Mouse (Mus musculus) testis, postnatal 14 days (tissue): Measurements from ENCODE around the gene Rasal1.

Source experiments
- DNase-seq: peaks from one replicate; pipeline ENCODE4 v3.0.0; 2021; ENCODE audit warnings: low spot score

Rasal1 gene

DNA sequence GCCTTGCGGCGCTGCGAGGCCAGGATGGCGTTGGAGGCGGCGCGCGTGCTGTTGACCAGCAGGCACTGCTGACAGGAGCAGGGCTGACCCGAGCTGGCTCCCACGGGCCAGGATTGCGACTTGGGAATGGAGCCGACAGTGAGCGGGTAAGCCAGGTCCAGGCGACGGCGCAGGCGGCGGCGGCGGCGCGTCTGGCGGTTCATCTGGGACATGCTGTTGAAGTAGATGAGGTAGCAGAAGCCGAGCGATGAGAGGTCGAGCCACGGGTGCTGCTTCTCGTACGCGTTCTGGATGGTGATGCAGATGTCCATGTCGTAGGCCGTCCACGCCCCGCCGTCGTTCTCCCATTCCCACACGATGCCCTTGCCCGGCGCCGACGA, 46.1 kb downstream of the Rasal1 start:
- DNase-seq = no peak

DNA sequence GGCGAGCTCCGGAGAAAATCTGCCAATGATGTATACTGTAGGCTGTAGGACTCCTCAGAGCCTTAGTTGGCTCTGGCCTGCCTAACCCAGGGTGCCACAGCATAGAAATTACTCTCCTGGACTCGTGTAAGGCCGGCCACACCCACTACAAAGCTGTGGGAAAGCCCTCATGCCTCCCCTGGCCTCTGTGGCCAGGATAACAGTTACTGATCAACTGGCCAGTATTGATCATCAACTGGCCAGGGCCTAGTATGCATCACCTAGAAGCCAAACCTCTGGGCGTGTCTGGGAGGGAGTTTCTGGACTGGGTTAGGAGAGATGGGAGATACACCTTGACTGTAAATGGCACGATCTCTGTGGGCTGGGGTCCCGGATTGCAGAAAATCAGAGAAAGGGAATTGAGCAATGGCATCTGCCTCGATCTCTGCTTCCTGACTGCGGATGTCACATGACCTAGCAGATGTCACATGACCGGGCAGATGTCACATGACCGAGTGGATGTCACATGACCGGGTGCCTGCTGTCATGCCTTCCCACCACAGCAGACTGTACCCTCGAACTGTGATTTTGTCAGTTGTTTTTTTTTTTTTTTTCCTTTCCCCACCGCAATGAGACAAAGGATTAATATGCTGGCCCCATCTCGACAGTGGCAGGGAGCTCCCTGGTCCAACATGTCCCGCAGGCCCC, 47.6 kb downstream of the Rasal1 start:
- DNase-seq = no peak

DNA sequence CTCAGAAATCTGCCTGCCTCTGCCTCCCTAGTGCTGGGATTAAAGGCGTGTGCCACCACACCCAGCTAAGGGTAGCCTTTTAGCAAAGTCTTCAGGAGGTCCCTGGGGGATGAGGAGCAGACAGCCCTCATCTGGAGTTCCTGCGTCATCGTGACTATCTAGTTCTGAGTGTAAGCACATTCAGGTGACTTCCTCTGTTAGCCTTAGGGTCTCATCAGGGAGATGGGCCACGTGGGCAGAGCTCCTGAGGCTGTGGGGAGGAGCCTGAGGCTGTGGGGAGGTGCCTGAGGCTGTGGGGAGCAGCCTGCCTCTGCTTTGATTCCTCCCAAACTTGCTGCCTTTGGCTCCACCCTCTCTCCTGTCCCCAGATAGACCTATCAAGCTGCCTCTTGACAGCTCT, 48.3 kb downstream of the Rasal1 start:
- DNase-seq = no peak

DNA sequence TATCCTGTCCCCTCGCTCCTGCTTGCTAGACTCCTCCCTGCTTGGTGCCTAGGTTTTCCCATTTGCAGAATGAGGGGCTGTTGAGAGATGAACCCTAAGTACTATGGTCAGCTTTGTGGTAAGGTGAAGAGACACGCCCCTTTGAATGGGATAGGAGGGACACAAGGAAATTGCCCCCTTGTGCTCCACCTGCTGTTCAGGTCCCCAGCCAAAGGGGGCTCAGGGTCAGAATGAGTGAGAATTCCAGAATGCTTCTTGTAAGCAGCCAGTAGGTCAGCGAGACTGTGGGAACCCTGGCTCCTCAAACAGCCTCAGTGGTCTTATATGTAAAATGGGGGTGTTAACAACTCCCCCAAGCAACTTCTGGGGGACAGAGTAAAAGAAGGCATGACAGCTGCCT, 49.6 kb downstream of the Rasal1 start:
- no peak for DNase-seq

DNA sequence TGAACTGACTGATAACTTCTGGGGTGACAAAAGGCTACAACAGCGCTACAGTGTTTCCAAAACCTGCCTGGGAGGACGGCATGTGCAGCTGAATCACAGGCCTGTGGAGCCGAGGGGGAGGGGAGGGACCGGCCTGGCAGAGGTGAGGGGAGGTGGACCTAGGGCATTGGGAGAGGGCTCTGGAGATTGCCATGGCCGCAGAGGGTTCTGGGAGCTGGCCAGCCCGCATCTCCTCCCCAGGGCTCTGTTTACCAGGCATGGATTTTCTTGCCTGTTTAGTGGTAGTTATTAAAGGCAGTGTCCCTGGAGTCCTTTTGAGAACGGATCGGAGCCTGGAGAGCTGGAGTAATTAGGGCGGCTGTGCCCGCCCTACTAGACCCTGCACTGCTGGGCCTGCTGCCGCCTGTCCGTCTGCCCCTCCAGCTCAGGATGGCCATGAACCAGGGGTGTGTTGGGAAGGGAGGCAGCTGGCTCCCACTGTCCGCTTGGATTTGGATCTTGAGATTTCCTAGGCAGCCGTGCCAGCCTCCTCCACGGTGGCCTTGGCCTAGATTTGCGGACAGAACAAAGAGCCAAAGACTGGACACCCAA, 50.3 kb downstream of the Rasal1 start:
- DNase-seq = peak; percentile 89

DNA sequence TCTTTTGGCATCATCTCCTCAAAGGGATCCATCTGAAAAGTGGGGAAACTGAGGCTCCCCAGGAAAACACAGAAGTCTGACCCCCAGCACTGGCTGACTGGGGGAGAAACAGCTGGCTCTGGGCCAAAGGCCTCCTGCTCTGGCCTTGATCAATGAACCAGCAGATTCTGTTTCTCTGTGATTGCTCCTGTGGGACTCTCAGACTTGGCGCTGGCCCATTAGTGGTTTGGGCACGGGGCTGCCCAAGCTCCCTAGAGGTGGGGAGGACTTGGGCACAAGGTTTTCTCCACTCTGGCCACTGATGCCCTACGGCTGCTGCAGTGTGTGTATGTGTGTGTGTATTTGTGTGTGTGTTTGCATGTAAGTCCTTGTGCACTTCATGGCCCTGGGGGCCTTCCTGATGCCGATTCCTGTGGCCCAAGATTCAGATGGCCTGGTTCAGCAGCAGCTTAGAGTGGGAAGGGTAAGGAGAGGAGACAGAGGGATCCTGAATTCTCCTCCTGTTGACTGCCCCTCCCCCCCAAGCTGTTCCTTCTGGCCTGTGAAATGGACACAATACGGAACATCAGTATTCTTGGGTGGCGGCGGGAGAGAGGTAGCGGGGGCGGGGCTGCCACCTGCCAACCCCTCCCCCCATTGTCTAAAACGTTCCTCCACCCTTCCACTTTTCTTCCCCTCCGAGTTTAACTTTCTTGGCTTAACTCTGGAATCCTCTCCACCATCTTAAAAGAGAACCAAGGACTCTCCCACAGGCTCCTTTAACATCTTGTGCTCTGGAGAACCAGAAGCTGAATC, 52.6 kb downstream of the Rasal1 start:
- DNase-seq = no peak

DNA sequence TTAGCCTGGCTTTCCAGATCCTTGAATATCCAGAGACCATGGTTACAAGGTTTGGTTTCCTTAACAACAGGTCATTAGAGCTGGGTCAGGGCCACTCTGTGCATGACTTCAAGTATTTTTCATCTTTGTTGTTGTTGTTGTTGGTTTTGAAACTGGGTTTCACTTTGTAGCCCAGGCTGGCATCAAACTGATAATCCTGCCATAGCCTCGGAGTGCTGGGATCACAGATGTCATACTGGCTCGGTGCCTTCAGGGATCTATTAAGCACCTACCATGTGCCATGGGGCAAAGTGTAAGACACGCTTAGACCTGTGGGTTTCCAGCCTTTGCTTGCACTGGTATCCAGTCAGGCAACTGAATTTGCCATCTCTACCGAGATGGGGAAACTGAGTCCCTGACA, 53.8 kb downstream of the Rasal1 start:
- DNase-seq = no peak

DNA sequence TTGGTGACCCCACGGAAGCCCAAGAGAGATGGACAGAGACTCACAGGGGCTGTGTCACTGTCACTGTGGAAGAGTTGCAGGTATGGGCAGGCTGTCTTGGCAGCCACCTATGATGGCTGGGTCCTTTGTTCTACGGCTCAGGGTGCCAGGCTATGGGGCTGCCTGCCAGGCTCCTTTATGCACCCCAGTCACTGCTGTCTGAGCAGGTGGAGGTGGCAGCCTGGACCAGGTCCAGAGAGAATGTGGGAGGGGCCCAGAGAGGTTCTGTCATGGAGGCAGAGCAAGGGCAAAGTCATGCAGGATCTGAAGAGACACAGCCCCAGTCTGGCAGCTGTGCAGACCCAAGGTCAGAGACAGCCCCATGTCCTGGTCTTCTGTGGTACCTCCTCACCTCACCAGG, 54.4 kb downstream of the Rasal1 start:
- DNase-seq = peak; percentile 44

DNA sequence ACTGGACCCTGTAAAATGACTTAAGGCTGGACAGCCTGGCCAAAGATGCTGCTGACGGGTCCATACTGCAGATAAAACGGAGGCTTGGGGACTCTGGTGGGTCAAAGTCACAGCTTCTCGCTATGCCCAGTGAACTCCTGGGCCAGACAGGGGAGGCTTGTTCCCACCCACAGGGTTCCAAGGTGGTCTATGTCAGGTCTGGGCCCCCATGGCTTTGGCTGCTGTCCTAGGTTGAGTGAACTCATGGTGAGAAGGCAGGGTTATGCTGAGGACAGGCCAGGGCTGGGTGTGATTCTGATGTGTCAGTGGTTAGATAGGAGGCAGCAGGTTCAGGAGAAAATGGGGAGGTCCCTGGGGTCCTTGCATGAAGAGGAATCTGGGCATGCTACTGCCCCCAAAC, 55.0 kb downstream of the Rasal1 start:
- no peak for DNase-seq

DNA sequence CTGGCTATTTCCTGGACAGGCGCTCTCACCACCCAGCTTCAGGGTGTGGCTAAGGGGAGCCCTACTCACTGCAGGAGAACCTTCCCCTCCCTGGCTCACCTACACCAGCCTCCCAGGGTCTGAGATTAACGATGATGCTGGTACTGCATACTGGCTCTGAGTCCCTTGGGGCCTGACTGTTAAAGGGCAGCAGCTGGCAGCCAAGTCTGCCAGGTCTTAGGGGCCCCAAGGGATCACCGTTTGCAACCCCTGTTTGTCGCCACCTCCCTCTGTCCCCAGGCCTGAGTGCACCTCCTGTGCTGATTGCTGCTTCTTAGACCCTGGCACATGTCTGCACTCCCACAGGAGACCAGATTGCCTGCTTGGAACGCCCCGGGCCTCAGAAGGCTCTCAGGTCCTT, 55.8 kb downstream of the Rasal1 start:
- no peak for DNase-seq

DNA sequence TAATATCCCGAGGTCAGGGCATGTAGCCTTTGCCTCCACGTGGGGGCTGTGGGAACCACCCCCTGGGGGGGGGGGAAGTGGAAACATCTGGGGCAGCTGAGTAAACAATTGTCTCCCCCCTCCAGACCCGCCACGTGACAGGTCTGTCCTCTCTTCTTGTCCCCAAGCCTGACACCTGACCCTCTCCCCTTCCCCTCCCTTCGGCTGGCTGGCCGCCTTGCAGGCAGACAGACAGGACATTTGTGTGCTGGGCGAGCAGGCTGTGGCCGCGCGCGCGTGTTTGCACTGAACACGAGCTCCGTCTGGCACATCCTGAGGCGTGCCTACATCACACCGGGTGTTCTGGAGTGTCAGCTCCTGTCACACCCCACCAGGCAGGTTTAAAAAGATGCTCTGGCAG, 57.9 kb downstream of the Rasal1 start:
- peak; percentile 42 for DNase-seq

DNA sequence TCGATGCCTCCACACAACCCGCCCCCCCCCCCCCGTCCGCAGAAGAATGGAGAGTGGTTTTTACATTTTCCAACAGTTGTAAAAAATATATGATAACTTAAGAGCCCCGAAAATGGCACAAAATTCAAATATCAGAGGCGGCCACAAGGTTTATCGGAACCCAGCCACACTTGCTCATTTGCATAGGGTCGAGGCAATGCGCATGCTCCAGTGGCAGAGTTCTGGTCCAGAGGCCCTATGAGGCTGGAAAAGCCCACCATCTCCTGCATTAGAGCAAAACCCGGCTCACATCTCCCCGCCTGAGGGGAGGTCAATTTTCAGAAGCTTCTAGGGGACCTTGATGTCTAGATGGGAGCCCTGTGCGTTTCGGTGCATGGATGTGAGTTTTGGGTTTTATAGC, 58.4 kb downstream of the Rasal1 start:
- DNase-seq = no peak

DNA sequence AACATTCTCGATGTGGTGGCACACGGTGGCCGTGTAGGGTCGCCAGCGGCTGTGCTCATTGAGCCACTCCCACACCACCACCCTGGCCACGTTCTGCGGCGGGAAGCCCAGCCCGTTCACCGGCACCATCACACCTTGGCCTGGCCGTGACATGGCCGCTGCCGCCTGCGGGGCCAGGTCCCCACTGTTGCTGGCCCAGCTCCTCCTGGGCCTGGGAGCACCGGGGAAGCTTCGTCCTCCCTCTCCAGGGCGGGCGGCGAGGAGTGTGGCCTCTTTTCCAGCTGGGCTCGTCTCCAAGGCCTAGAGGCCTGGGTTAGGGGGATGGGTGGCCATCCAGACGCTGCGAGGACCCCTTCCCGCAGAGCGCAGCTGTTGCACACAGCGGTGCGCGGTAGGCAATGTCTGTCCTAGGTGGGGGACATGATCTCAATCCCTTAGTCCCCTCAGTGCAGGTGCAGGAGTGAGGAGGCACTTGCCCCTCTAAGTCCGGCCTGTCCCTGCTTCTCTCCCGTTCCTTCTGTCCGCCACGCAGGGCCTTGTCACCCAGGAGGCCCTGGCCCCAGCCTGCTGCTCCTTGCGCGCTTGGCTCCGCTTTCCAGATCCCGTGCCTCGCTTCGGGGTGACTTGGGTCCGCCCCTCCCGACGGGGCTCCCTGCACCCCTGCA, 61.7 kb downstream of the Rasal1 start:
- DNase-seq = no peak

DNA sequence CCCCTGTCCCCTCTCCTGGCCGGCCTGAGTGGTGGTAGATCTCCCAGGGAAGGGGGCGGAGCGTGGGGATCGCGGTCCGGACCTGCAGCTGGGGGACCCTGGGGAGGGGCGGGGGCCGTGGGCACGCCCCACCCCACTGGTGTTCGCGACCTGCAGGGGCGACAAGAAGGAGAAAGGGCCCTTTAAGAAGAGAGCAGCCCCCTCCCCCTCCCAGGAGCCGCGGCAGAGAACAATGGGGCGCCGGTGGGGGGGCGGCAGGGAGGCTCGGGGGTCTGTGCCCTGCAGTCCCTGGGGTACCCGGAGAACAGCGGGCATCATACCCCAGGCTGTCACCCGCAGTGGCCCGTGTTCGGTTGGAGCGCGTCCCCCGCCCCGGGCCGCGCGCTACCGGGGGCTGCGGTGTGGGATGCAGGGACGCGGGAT, 62.2 kb downstream of the Rasal1 start:
- DNase-seq = no peak

DNA sequence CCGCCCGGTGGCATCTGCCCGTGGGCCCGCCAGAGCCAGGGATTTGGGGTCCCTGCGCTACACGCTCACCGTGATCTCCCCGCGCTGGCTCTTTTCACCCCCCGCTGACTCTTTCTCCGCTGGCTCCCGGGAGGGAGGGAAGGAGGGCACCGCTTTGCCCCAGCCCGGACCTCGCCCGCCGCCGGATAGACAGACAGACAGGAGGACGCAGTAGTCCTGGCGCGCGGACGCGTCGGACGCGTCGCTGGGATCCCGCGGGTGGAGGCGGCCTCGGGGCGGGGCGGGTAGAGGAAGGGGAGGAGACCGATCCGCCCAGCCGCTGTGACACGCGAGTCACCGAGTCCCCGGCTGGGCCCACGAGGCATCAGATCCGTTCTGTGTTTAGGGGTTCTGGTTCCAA, 62.8 kb downstream of the Rasal1 start:
- peak; percentile 52 for DNase-seq

DNA sequence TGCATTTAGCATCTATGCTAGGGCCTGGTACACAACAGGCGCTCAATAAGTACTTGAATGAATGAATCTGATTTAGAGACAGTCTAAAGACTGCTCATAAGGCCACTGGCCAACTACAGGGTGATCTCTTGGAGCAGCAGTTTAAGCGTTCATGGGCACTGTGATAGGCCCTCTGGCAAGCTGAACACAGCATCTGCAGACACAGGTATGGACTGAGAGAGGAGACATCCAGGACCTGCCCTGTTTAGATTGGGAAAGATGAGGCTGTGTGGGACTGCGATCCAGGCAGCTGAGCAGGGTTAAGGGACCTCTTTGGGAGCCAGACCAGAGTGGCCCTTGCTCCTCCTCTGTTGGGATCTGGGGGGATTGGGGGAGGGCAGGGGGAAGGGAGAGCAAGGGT, 63.2 kb downstream of the Rasal1 start, which contains the start of gene Dtx1:
Dtx1 (minus strand) TSS at position 101 of the 400 bp plus-strand sequence.
- no peak for DNase-seq

DNA sequence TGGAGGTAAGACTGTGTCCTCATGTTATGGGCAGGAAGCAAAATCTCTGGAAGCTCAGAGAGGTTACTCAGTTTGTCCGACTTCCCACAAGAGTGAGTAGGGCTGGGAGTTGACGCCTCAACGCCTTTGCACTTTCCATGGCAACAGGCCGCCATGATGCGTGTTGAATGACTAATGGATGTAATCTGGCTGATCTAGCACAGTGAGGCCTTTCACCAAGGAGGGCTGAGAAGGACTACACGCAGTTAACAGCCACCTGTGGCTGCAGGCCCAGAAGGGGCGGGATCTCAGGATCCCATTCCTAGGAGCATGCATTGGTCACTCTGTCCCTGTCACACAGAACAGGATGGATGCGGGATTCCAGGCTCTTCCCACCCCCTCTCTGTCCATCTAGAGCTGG, 64.1 kb downstream of the Rasal1 start:
- no peak for DNase-seq

DNA sequence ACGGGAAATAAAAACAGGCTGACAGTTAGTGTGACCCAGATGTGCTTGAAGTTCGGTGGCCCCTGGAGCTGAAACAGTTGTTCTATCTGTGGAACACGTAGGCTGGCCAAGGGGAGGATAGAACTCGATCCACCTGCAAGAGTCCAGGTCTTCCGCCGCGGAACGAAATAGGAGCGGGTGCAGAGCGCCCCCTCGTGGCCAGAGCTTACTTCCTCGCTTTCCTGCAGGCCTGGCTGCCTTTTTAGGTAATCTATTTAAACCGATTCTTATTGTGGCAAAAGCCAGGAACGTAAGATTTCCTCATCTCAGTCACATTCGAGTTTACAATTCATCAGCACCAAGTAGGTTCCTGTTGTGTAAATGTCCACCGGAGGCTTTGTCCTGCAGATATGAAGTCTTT, 65.7 kb downstream of the Rasal1 start:
- DNase-seq = peak; percentile 76

DNA sequence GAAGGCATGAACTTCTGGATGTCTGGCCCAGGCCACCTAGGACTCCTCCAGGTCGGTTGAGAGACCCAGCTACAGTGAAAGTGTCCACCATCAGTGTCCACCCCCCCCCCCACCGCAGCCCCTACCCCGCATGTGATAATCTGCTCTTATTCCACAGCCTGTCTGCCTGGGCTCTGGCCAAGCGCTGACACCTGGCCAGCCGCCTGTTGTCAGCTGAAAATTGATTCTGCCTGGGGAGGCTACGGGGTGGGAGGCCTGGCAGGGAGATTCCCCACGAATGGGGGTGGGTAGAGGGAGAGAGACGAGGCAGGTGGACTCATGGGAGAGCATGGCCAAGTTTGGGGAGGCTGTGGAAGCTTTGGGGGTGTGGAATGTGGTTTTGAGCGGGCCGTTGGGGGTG, 68.5 kb downstream of the Rasal1 start:
- DNase-seq = no peak

DNA sequence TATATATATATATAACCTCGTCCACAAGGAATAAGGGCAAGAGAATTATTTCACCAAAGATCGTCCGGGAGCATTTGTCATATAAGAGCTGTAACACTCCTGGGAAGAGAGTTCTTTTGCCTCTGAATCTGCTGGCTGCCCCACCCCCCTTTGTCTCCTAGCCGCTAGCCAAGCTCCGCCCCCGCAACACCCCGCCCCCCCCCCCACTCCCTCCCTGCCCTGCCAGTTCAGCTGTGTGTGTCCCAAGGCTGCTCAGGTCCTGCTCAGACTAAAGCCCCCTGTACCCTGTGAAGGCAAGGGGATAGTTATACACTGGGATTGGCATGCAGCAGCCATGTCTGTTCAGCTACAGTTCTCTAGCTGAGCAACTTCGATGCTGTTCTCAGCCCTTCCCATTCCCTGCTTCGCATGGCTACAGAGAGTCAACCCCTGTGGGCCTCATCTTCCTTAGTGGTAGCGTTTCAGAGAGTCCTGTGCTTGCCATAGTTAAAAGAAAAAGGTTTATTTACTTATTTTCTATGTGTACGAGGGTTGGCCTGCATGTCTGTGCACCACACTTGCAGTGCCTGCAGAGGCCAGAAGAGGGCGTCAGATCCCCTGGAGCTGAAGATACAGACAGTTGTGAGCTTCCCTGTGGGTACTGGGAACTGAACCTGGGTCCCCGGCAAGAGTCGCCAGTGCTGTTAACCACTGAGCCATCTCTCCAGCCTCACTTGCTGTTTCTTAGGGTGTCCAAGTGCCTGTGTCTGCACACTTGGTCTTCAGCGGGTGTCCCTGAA, 70.2 kb downstream of the Rasal1 start:
- DNase-seq = peak; percentile 64

DNA sequence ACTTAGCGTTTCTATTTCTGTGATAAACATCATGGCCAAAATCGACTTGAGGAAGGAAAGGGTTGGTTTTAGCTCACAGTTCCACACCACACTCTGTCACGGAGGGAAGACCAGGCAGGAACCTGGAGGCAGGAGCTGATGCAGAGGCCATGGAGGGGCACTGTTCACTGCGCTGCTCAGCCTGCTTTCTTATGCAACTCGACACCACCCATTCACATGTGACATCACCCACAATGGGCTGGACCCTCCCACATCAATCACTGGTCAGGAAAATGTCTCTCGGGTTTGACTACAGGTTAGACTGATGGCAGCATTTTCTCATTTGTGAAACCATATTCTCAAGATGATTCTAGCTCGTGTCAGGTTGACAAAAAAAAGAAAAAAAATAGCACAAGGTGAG, 72.4 kb downstream of the Rasal1 start:
- no peak for DNase-seq
